Mouse (Mus musculus) MEL (cell line): ENCODE data around the gene Rab38. TPM values are rescaled to one million over a fixed set of nuclear protein-coding genes. Genes with fewer than 3 reads are reported as not detected.

Experiments used
- DNase-seq: peaks from one replicate; pipeline ENCODE4 v3.0.0; 2011; ENCODE audit warnings: low read depth, low spot score
- H3K27ac ChIP-seq: 2 replicates; pipeline ENCODE4 v1.5.1; 2012; ENCODE audit warnings: low read depth, mild to moderate bottlenecking, control low read depth, low read length, moderate library complexity; ENCODE audit not compliant: control insufficient read depth
- H3K27me3 ChIP-seq, 2 experiments: fragments of 150-350 bp in 1 of 2; sonication (generic) in 1 of 2; 2 replicates each; pipeline ENCODE4 v1.6.1; 2012; ENCODE audit warnings: low read length in 2 of 2, mild to moderate bottlenecking in 2 of 2, improper control_type of control experiment in 1 of 2, moderate library complexity in 1 of 2; ENCODE audit not compliant: insufficient read depth in 2 of 2, control insufficient read depth in 1 of 2
- H3K36me3 ChIP-seq, 2 experiments: 2 replicates each; pipeline ENCODE4 v1.6.1; 2012 to 2014; ENCODE audit warnings: low read length in 2 of 2, improper control_type of control experiment in 1 of 2, inconsistent platforms in 1 of 2, mild to moderate bottlenecking in 1 of 2; ENCODE audit not compliant: insufficient read depth in 2 of 2, control insufficient read depth in 1 of 2
- H3K4me1 ChIP-seq, 2 experiments: fragments of 150-350 bp in 1 of 2; sonication (generic) in 1 of 2; 2 replicates each; pipeline ENCODE4 v1.6.1; 2012; ENCODE audit warnings: low read length in 2 of 2, improper control_type of control experiment in 1 of 2, mild to moderate bottlenecking in 1 of 2; ENCODE audit not compliant: insufficient read depth in 2 of 2, control insufficient read depth in 1 of 2
- H3K4me3 ChIP-seq, 2 experiments: fragments of 150-350 bp in 1 of 2; sonication (generic) in 1 of 2; 2 replicates each; pipeline ENCODE4 v1.5.1; 2012; ENCODE audit warnings: low read depth in 2 of 2, low read length in 2 of 2, mild to moderate bottlenecking in 2 of 2, moderate library complexity in 2 of 2, control low read depth in 1 of 2, improper control_type of control experiment in 1 of 2; ENCODE audit not compliant: control insufficient read depth in 1 of 2, insufficient read depth in 1 of 2
- H3K79me2 ChIP-seq: 2 replicates; pipeline ENCODE4 v1.6.1; 2012; ENCODE audit warnings: mild to moderate bottlenecking, low read length, moderate library complexity; ENCODE audit not compliant: control insufficient read depth, poor library complexity, insufficient read depth
- H3K9ac ChIP-seq: 2 replicates; pipeline ENCODE4 v1.6.1; 2012; ENCODE audit warnings: low read depth, mild to moderate bottlenecking, control low read depth, low read length, moderate library complexity; ENCODE audit not compliant: control insufficient read depth, poor library complexity, severe bottlenecking
- H3K9me3 ChIP-seq: fragments of 150-350 bp; sonication (generic); replicated peaks from 2 replicates; pipeline ENCODE4 v1.6.1; 2012; ENCODE audit warnings: mild to moderate bottlenecking, low read length, improper control_type of control experiment, moderate library complexity; ENCODE audit not compliant: insufficient read depth
- BHLHE40 ChIP-seq: IDR thresholded peaks from 2 replicates; pipeline ENCODE4 v1.6.1; 2012; ENCODE audit warnings: low read depth, mild to moderate bottlenecking, inconsistent platforms, low read length, improper control_type of control experiment, borderline replicate concordance
- CHD1 ChIP-seq: IDR thresholded peaks from 2 replicates; pipeline ENCODE4 v1.6.1; 2012; ENCODE audit warnings: low read depth, mild to moderate bottlenecking, inconsistent platforms, low read length, improper control_type of control experiment
- E2F4 ChIP-seq: IDR thresholded peaks from 2 replicates; pipeline ENCODE4 v1.6.1; 2011; ENCODE audit warnings: low read depth, low read length, improper control_type of control experiment, borderline replicate concordance
- ELF1 ChIP-seq: IDR thresholded peaks from 2 replicates; pipeline ENCODE4 v1.6.1; 2014; ENCODE audit warnings: low read depth, mild to moderate bottlenecking, inconsistent platforms, low read length, improper control_type of control experiment, moderate library complexity
- EP300 ChIP-seq, 2 experiments: IDR thresholded peaks; 2 replicates each; pipeline ENCODE4 v1.6.1; 2011; ENCODE audit warnings: improper control_type of control experiment in 2 of 2, low read length in 2 of 2, low read depth in 1 of 2, mild to moderate bottlenecking in 1 of 2
- ETS1 ChIP-seq: IDR thresholded peaks from 2 replicates; pipeline ENCODE4 v1.6.1; 2012; ENCODE audit warnings: low read depth, mild to moderate bottlenecking, inconsistent platforms, low read length, improper control_type of control experiment, moderate library complexity
- GABPA ChIP-seq: IDR thresholded peaks from 2 replicates; pipeline ENCODE4 v1.6.1; 2012; ENCODE audit warnings: low read depth, mild to moderate bottlenecking, inconsistent platforms, low read length, improper control_type of control experiment, moderate library complexity
- GATA1 ChIP-seq: IDR thresholded peaks from 2 replicates; pipeline ENCODE4 v1.6.1; 2011; ENCODE audit warnings: low read depth, low read length, improper control_type of control experiment
- HCFC1 ChIP-seq: IDR thresholded peaks from 2 replicates; pipeline ENCODE4 v1.6.1; 2012; ENCODE audit warnings: low read depth, mild to moderate bottlenecking, inconsistent platforms, low read length, improper control_type of control experiment, moderate library complexity
- JUND ChIP-seq: IDR thresholded peaks from 2 replicates; pipeline ENCODE4 v1.6.1; 2011; ENCODE audit warnings: low read depth, mild to moderate bottlenecking, improper control_type of control experiment, low read length
- KAT2A ChIP-seq: conservative IDR thresholded peaks from 2 replicates; pipeline ENCODE4 v1.6.1; 2012; ENCODE audit warnings: low read depth, low read length, improper control_type of control experiment, inconsistent platforms
- MAX ChIP-seq: IDR thresholded peaks from 2 replicates; pipeline ENCODE4 v1.6.1; 2011; ENCODE audit warnings: low read length, improper control_type of control experiment
- MEF2A ChIP-seq: IDR thresholded peaks from 2 replicates; pipeline ENCODE4 v1.6.1; 2014; ENCODE audit warnings: low read depth, mild to moderate bottlenecking, inconsistent platforms, low read length, improper control_type of control experiment; ENCODE audit not compliant: poor library complexity, insufficient replicate concordance, severe bottlenecking; ENCODE audit errors: extremely low read depth
- MXI1 ChIP-seq: IDR thresholded peaks from 2 replicates; pipeline ENCODE4 v1.6.1; 2011; ENCODE audit warnings: mild to moderate bottlenecking, low read depth, low read length, improper control_type of control experiment
- MYC ChIP-seq: IDR thresholded peaks from 2 replicates; pipeline ENCODE4 v1.6.1; 2011; ENCODE audit warnings: low read depth, mild to moderate bottlenecking, low read length, improper control_type of control experiment, moderate library complexity
- NELFE ChIP-seq: IDR thresholded peaks from 2 replicates; pipeline ENCODE4 v1.6.1; 2011; ENCODE audit warnings: low read depth, low read length, improper control_type of control experiment
- NRF1 ChIP-seq: IDR thresholded peaks from 2 replicates; pipeline ENCODE4 v1.6.1; 2014; ENCODE audit warnings: low read depth, mild to moderate bottlenecking, inconsistent platforms, low read length, improper control_type of control experiment, moderate library complexity; ENCODE audit not compliant: poor library complexity, insufficient read depth, severe bottlenecking
- POLR2A ChIP-seq, 2 experiments: IDR thresholded peaks; 2 replicates each; pipeline ENCODE4 v1.6.1; 2011 to 2012; ENCODE audit warnings: low read length in 2 of 2, mild to moderate bottlenecking in 2 of 2, control low read depth in 1 of 2, improper control_type of control experiment in 1 of 2, low read depth in 1 of 2, moderate library complexity in 1 of 2; ENCODE audit not compliant: control insufficient read depth in 1 of 2, insufficient read depth in 1 of 2, poor library complexity in 1 of 2
- POLR2AphosphoS2 ChIP-seq: IDR thresholded peaks from 2 replicates; pipeline ENCODE4 v1.6.1; 2011; ENCODE audit warnings: low read length, improper control_type of control experiment
- RAD21 ChIP-seq: IDR thresholded peaks from 2 replicates; pipeline ENCODE4 v1.6.1; 2011; ENCODE audit warnings: mild to moderate bottlenecking, low read depth, low read length, improper control_type of control experiment
- SIN3A ChIP-seq: IDR thresholded peaks from 2 replicates; pipeline ENCODE4 v1.6.1; 2012; ENCODE audit warnings: low read length, improper control_type of control experiment, inconsistent platforms
- SMC3 ChIP-seq: IDR thresholded peaks from 2 replicates; pipeline ENCODE4 v1.6.1; 2011; ENCODE audit warnings: low read depth, low read length, improper control_type of control experiment
- TAL1 ChIP-seq: IDR thresholded peaks from 2 replicates; pipeline ENCODE4 v1.6.1; 2012; ENCODE audit warnings: mild to moderate bottlenecking, inconsistent platforms, low read length, moderate library complexity, mixed read lengths
- TCF12 ChIP-seq: IDR thresholded peaks from 2 replicates; pipeline ENCODE4 v1.6.1; 2014; ENCODE audit warnings: low read depth, mild to moderate bottlenecking, inconsistent platforms, low read length, improper control_type of control experiment, moderate library complexity
- UBTF ChIP-seq: IDR thresholded peaks from 2 replicates; pipeline ENCODE4 v1.6.1; 2012; ENCODE audit warnings: low read depth, mild to moderate bottlenecking, inconsistent platforms, low read length, improper control_type of control experiment, moderate library complexity, borderline replicate concordance; ENCODE audit not compliant: insufficient read depth
- USF1 ChIP-seq: IDR thresholded peaks from 2 replicates; pipeline ENCODE4 v1.6.1; 2014; ENCODE audit warnings: low read depth, mild to moderate bottlenecking, inconsistent platforms, low read length, improper control_type of control experiment, moderate library complexity
- USF2 ChIP-seq, 2 experiments: IDR thresholded peaks; 2 replicates each; pipeline ENCODE4 v1.6.1; 2011 to 2012; ENCODE audit warnings: improper control_type of control experiment in 2 of 2, low read length in 2 of 2, borderline replicate concordance in 1 of 2, inconsistent platforms in 1 of 2, low read depth in 1 of 2, mild to moderate bottlenecking in 1 of 2; ENCODE audit not compliant: insufficient read depth in 1 of 2
- ZC3H11A ChIP-seq: IDR thresholded peaks from 2 replicates; pipeline ENCODE4 v1.6.1; 2012; ENCODE audit warnings: low read depth, mild to moderate bottlenecking, inconsistent platforms, low read length, improper control_type of control experiment
- ZMIZ1 ChIP-seq: IDR thresholded peaks from 2 replicates; pipeline ENCODE4 v1.6.1; 2012; ENCODE audit warnings: low read depth, mild to moderate bottlenecking, inconsistent platforms, low read length, improper control_type of control experiment, moderate library complexity
- polyA plus RNA-seq, 2 experiments: library from polyadenylated mRNA; stranded (reverse) in 1 of 2; unstranded in 1 of 2; fragments of >175 nt in 1 of 2; fragments of >200 nt in 1 of 2; gene quantifications; 2 replicates each; pipeline versions ENCODE4 v1.2.1 to v1.2.4; 2012; ENCODE audit warnings: low replicate concordance in 2 of 2, low read depth in 1 of 2; ENCODE audit not compliant: insufficient read length in 2 of 2, insufficient read depth in 1 of 2, missing spikeins in 1 of 2
- total RNA-seq: library from RNA; depleted of rRNA; stranded (reverse); fragments of 300-350 nt; gene quantifications from 2 replicates; pipeline ENCODE4 v1.2.3, GENCODE M21; 2012

Rab38 gene
- total and polyA plus RNA-seq, 3 experiments = 11.2 to 19.9 TPM; not detected in 1

GRCm38 (mm10) chr7:88440301-88440700, 10.2 kb downstream of the Rab38 start:
- H3K79me2 ChIP-seq = no peaks in the 10 kb centered on the region; the same call in 1 of the 2 replicates
- TF ChIP-seq MAX (no peak), SMC3 (no peak), MXI1 (no peak), BHLHE40 (no peak), RAD21 (no peak), NRF1 (no peak), MEF2A (no peak), NELFE (no peak), ZC3H11A (no peak), TCF12 (no peak), EP300 (IDR thresholded peaks at IDR 0.05; ENCODE audit: low read depth in 1 of 2, low read length in 2 of 2) (no peak), USF2 (IDR thresholded peaks at IDR 0.05; ENCODE audit: borderline replicate concordance in 1 of 2, insufficient read depth in 1 of 2, low read depth in 1 of 2, low read length in 2 of 2) (no peak), ELF1 (no peak), POLR2AphosphoS2 (no peak)
- TF ChIP-seq, all 39 proteins: peak for 0
- H3K27ac ChIP-seq = no peak overlapping the region
- H3K4me1 ChIP-seq = peaks cover 10 to 21% of the 10 kb centered on the region in 2 experiments
- DNase-seq = no peak
- H3K4me3 ChIP-seq = no peak overlapping the region
- no peak overlapping the region for H3K9ac ChIP-seq
- peaks cover 0 to 28% of the 10 kb centered on the region in 2 experiments; a peak in 2 of 4 replicates for H3K36me3 ChIP-seq
- no peaks in the 10 kb centered on the region for H3K27me3 ChIP-seq
- no peaks in the 10 kb centered on the region for H3K9me3 ChIP-seq

- Histone ChIP-seq H3K4me1 (peaks cover 10 to 28% of the 10 kb centered on the region in 2 experiments), H3K9ac (no peak overlapping the region; the same call in 1 of the 2 replicates), H3K27me3 (no peaks in the 10 kb centered on the region), H3K9me3 (no peaks in the 10 kb centered on the region), H3K27ac (peak overlapping the region; percentile 15; the same call in 1 of the 2 replicates), H3K79me2 (no peaks in the 10 kb centered on the region; the same call in 1 of the 2 replicates), H3K4me3 (peak overlapping the region in 1 of 2 experiments; percentile 44; a peak in 2 of 4 replicates), H3K36me3 (peaks cover 0 to 41% of the 10 kb centered on the region in 2 experiments; a peak in 2 of 4 replicates)
- DNase-seq = peak; percentile 66
- no peak for TF ChIP-seq KAT2A
- TF ChIP-seq EP300 (IDR thresholded peaks at IDR 0.05; ENCODE audit: low read depth in 1 of 2, low read length in 2 of 2) = peak; percentile 65 to 69
- TF ChIP-seq NRF1 = no peak
- TF ChIP-seq ETS1 = peak; percentile 38; the same call in 1 of the 2 replicates
- no peak for TF ChIP-seq MYC
- peak; percentile 53; the same call in 1 of the 2 replicates for TF ChIP-seq TCF12
- TF ChIP-seq POLR2AphosphoS2 = no peak
- 0 out of 2 replicates have a peak, but pooled peaks have one; percentile 39 for TF ChIP-seq ELF1
- peak; percentile 51; the same call in 1 of the 2 replicates for TF ChIP-seq SIN3A
- TF ChIP-seq CHD1 = no peak
- TF ChIP-seq JUND = no peak
- no peak for TF ChIP-seq USF1
- no peak for TF ChIP-seq E2F4
- no peak for TF ChIP-seq BHLHE40
- TF ChIP-seq SMC3 = no peak
- no peak for TF ChIP-seq HCFC1
- no peak for TF ChIP-seq ZMIZ1
- TF ChIP-seq UBTF = no peak
- no peak for TF ChIP-seq GABPA
- TF ChIP-seq TAL1 = no peak
- TF ChIP-seq GATA1 = no peak; the same call in 1 of the 2 replicates
- TF ChIP-seq POLR2A (IDR thresholded peaks at IDR 0.05; ENCODE audit: control insufficient read depth in 1 of 2, insufficient read depth in 1 of 2, low read depth in 1 of 2, low read length in 2 of 2, poor library complexity in 1 of 2) = no peak
Observed at GRCm38 (mm10) chr7:88442649-88443048, 12.6 kb downstream of the Rab38 start.
